Mouse (Mus musculus): Measurements from ENCODE around the gene Ubap1. TPM values are rescaled to one million over a fixed set of nuclear protein-coding genes. Genes with fewer than 3 reads are reported as not detected.

Ubap1 gene
- polyA plus RNA-seq, 1 experiment from 2014 or later, result 59.5 TPM

GRCm38 (mm10) chr4:41318267-41318666, 30.5 kb upstream of the Ubap1 start:
- no peaks in the 10 kb centered on the region for H3K27me3 ChIP-seq (ENCODE audit: control insufficient read depth, insufficient read depth, low read length)
- H3K9ac ChIP-seq (ENCODE audit: low read depth, low read length), result no peak overlapping the region
- no peak for ATAC-seq (ENCODE audit: low FRiP score, low TSS enrichment)
- H3K9me3 ChIP-seq (ENCODE audit: control insufficient read depth, low read length), result no peaks in the 10 kb centered on the region
- WGBS, result 77% methylated on average over 5 of the region's 5 CpGs
- no peak overlapping the region for H3K27ac ChIP-seq (ENCODE audit: low read depth, low read length)
- no peaks in the 10 kb centered on the region for H3K36me3 ChIP-seq (ENCODE audit: control insufficient read depth, insufficient read depth, low read length)
- no peak overlapping the region for H3K4me2 ChIP-seq (replicated peaks; ENCODE audit: low read depth, low read length)
- peaks cover 9% of the 10 kb centered on the region; the same call in 1 of the 2 replicates for H3K4me1 ChIP-seq (ENCODE audit: control insufficient read depth, insufficient read depth, low read length)
- no peak overlapping the region for H3K4me3 ChIP-seq (ENCODE audit: low read length)

GRCm38 (mm10) chr4:41320971-41321370, 27.8 kb upstream of the Ubap1 start:
- no peak for ATAC-seq (ENCODE audit: low FRiP score, low TSS enrichment)
- H3K4me1 ChIP-seq (ENCODE audit: control insufficient read depth, insufficient read depth, low read length), result no peaks in the 10 kb centered on the region
- no peaks in the 10 kb centered on the region for H3K9me3 ChIP-seq (ENCODE audit: control insufficient read depth, low read length)
- H3K9ac ChIP-seq (ENCODE audit: low read depth, low read length), result no peak overlapping the region
- H3K27me3 ChIP-seq (ENCODE audit: control insufficient read depth, insufficient read depth, low read length), result no peaks in the 10 kb centered on the region
- no peak overlapping the region for H3K4me2 ChIP-seq (replicated peaks; ENCODE audit: low read depth, low read length)
- H3K4me3 ChIP-seq (ENCODE audit: low read length), result no peak overlapping the region
- H3K36me3 ChIP-seq (ENCODE audit: control insufficient read depth, insufficient read depth, low read length), result no peaks in the 10 kb centered on the region
- H3K27ac ChIP-seq (ENCODE audit: low read depth, low read length), result no peak overlapping the region
- WGBS, result 52% methylated on average over 4 of the region's 4 CpGs

- 88% methylated on average over 6 of the region's 6 CpGs for WGBS
- Histone ChIP-seq H3K4me2 (replicated peaks; ENCODE audit: low read depth, low read length) (no peak overlapping the region), H3K4me3 (ENCODE audit: low read length) (no peak overlapping the region), H3K9me3 (ENCODE audit: control insufficient read depth, low read length) (no peaks in the 10 kb centered on the region), H3K9ac (ENCODE audit: low read depth, low read length) (no peak overlapping the region), H3K36me3 (ENCODE audit: control insufficient read depth, insufficient read depth, low read length) (no peaks in the 10 kb centered on the region), H3K27me3 (ENCODE audit: control insufficient read depth, insufficient read depth, low read length) (no peaks in the 10 kb centered on the region), H3K27ac (ENCODE audit: low read depth, low read length) (no peak overlapping the region), H3K4me1 (ENCODE audit: control insufficient read depth, insufficient read depth, low read length) (no peaks in the 10 kb centered on the region)
- ATAC-seq (ENCODE audit: low FRiP score, low TSS enrichment), result no peak
These were observed 21.9 kb upstream of the Ubap1 start for GRCm38 (mm10) chr4:41326876-41327275.

GRCm38 (mm10) chr4:41329481-41329880, 19.3 kb upstream of the Ubap1 start:
- H3K36me3 ChIP-seq (ENCODE audit: control insufficient read depth, insufficient read depth, low read length), result no peaks in the 10 kb centered on the region
- no peaks in the 10 kb centered on the region for H3K9me3 ChIP-seq (ENCODE audit: control insufficient read depth, low read length)
- WGBS, result 66% methylated on average over 4 of the region's 4 CpGs
- no peak overlapping the region for H3K9ac ChIP-seq (ENCODE audit: low read depth, low read length)
- H3K4me3 ChIP-seq (ENCODE audit: low read length), result no peak overlapping the region
- H3K4me2 ChIP-seq (replicated peaks; ENCODE audit: low read depth, low read length), result no peak overlapping the region
- no peak overlapping the region for H3K27ac ChIP-seq (ENCODE audit: low read depth, low read length)
- H3K4me1 ChIP-seq (ENCODE audit: control insufficient read depth, insufficient read depth, low read length), result no peaks in the 10 kb centered on the region
- no peak for ATAC-seq (ENCODE audit: low FRiP score, low TSS enrichment)
- H3K27me3 ChIP-seq (ENCODE audit: control insufficient read depth, insufficient read depth, low read length), result no peaks in the 10 kb centered on the region

GRCm38 (mm10) chr4:41331085-41331484, 17.7 kb upstream of the Ubap1 start:
- Histone ChIP-seq H3K4me1 (ENCODE audit: control insufficient read depth, insufficient read depth, low read length) (no peaks in the 10 kb centered on the region), H3K4me3 (ENCODE audit: low read length) (no peak overlapping the region), H3K4me2 (replicated peaks; ENCODE audit: low read depth, low read length) (no peak overlapping the region), H3K27ac (ENCODE audit: low read depth, low read length) (no peak overlapping the region), H3K36me3 (ENCODE audit: control insufficient read depth, insufficient read depth, low read length) (no peaks in the 10 kb centered on the region), H3K9ac (ENCODE audit: low read depth, low read length) (no peak overlapping the region), H3K27me3 (ENCODE audit: control insufficient read depth, insufficient read depth, low read length) (no peaks in the 10 kb centered on the region), H3K9me3 (ENCODE audit: control insufficient read depth, low read length) (no peaks in the 10 kb centered on the region)
- 74% methylated on average over 3 of the region's 3 CpGs for WGBS
- no peak for ATAC-seq (ENCODE audit: low FRiP score, low TSS enrichment)

- no peak overlapping the region for H3K4me2 ChIP-seq (replicated peaks; ENCODE audit: low read depth, low read length)
- H3K9ac ChIP-seq (ENCODE audit: low read depth, low read length), result no peak overlapping the region
- H3K9me3 ChIP-seq (ENCODE audit: control insufficient read depth, low read length), result no peaks in the 10 kb centered on the region
- H3K27me3 ChIP-seq (ENCODE audit: control insufficient read depth, insufficient read depth, low read length), result no peaks in the 10 kb centered on the region
- H3K4me1 ChIP-seq (ENCODE audit: control insufficient read depth, insufficient read depth, low read length), result no peaks in the 10 kb centered on the region
- ATAC-seq (ENCODE audit: low FRiP score, low TSS enrichment), result no peak
- no peak overlapping the region for H3K4me3 ChIP-seq (ENCODE audit: low read length)
- 86% methylated on average over 9 of the region's 9 CpGs for WGBS
- no peak overlapping the region for H3K27ac ChIP-seq (ENCODE audit: low read depth, low read length)
- H3K36me3 ChIP-seq (ENCODE audit: control insufficient read depth, insufficient read depth, low read length), result no peaks in the 10 kb centered on the region
These were observed 16.9 kb upstream of the Ubap1 start for GRCm38 (mm10) chr4:41331698-41332421.

GRCm38 (mm10) chr4:41336546-41336945, 12.2 kb upstream of the Ubap1 start:
- no peaks in the 10 kb centered on the region for H3K4me1 ChIP-seq (ENCODE audit: control insufficient read depth, insufficient read depth, low read length)
- H3K36me3 ChIP-seq (ENCODE audit: control insufficient read depth, insufficient read depth, low read length), result no peaks in the 10 kb centered on the region
- no peak overlapping the region for H3K9ac ChIP-seq (ENCODE audit: low read depth, low read length)
- H3K27me3 ChIP-seq (ENCODE audit: control insufficient read depth, insufficient read depth, low read length), result no peaks in the 10 kb centered on the region
- H3K4me3 ChIP-seq (ENCODE audit: low read length), result no peak overlapping the region
- ATAC-seq (ENCODE audit: low FRiP score, low TSS enrichment), result no peak
- no peak overlapping the region for H3K4me2 ChIP-seq (replicated peaks; ENCODE audit: low read depth, low read length)
- H3K27ac ChIP-seq (ENCODE audit: low read depth, low read length), result no peak overlapping the region
- no peaks in the 10 kb centered on the region for H3K9me3 ChIP-seq (ENCODE audit: control insufficient read depth, low read length)

GRCm38 (mm10) chr4:41340912-41341550, 7.8 kb upstream of the Ubap1 start:
- WGBS, result 78% methylated on average over 11 of the region's 11 CpGs
- H3K4me1 ChIP-seq (ENCODE audit: control insufficient read depth, insufficient read depth, low read length), result no peaks in the 10 kb centered on the region
- no peak overlapping the region for H3K4me3 ChIP-seq (ENCODE audit: low read length)
- no peaks in the 10 kb centered on the region for H3K36me3 ChIP-seq (ENCODE audit: control insufficient read depth, insufficient read depth, low read length)
- no peaks in the 10 kb centered on the region for H3K9me3 ChIP-seq (ENCODE audit: control insufficient read depth, low read length)
- no peak overlapping the region for H3K27ac ChIP-seq (ENCODE audit: low read depth, low read length)
- H3K4me2 ChIP-seq (replicated peaks; ENCODE audit: low read depth, low read length), result no peak overlapping the region
- ATAC-seq (ENCODE audit: low FRiP score, low TSS enrichment), result no peak
- no peaks in the 10 kb centered on the region for H3K27me3 ChIP-seq (ENCODE audit: control insufficient read depth, insufficient read depth, low read length)
- H3K9ac ChIP-seq (ENCODE audit: low read depth, low read length), result no peak overlapping the region

GRCm38 (mm10) chr4:41346011-41346410, 2.8 kb upstream of the Ubap1 start:
- H3K27ac ChIP-seq (ENCODE audit: low read depth, low read length), result no peak overlapping the region

More at GRCm38 (mm10) chr4:41346011-41346410, 2.8 kb upstream of the Ubap1 start:
- ATAC-seq (ENCODE audit: low FRiP score, low TSS enrichment), result no peak
- no peaks in the 10 kb centered on the region for H3K36me3 ChIP-seq (ENCODE audit: control insufficient read depth, insufficient read depth, low read length)
- no peak overlapping the region for H3K4me2 ChIP-seq (replicated peaks; ENCODE audit: low read depth, low read length)
- no peaks in the 10 kb centered on the region for H3K9me3 ChIP-seq (ENCODE audit: control insufficient read depth, low read length)
- no peaks in the 10 kb centered on the region for H3K27me3 ChIP-seq (ENCODE audit: control insufficient read depth, insufficient read depth, low read length)
- 0 out of 2 replicates have a peak, but pooled peaks cover 4% of the 10 kb centered on the region for H3K4me1 ChIP-seq (ENCODE audit: control insufficient read depth, insufficient read depth, low read length)
- H3K9ac ChIP-seq (ENCODE audit: low read depth, low read length), result no peak overlapping the region
- WGBS, result 75% methylated on average over 2 of the region's 2 CpGs
- H3K4me3 ChIP-seq (ENCODE audit: low read length), result no peak overlapping the region
